Mouse (Mus musculus) layer of hippocampus, adult 11-12 months (tissue): Measurements from ENCODE around the gene Tpm3.

Source experiments
- DNase-seq: peaks from one replicate; pipeline ENCODE4 v3.0.0; 2022; ENCODE audit warnings: low spot score

The Tpm3 gene

DNA sequence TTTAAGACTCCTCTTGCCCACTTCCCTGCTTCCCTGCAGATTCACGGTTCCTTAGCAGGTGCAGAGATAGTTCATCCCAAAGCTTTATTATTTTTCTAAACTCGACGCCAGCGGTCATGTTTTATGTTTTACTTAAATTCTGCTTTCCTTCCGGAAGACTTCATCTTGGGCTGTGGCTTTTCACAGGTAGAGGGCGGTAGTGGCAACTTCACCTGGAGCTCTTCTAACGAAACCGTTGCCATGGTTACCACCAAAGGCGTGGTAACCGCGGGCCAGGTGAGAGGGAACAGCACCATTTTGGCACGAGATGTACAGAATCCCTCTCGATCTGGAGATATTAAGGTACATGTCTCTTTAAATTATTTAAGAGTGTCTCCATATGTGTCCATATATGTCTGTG lies 64.2 kb downstream of the Tpm3 start:
- no peak for DNase-seq

DNA sequence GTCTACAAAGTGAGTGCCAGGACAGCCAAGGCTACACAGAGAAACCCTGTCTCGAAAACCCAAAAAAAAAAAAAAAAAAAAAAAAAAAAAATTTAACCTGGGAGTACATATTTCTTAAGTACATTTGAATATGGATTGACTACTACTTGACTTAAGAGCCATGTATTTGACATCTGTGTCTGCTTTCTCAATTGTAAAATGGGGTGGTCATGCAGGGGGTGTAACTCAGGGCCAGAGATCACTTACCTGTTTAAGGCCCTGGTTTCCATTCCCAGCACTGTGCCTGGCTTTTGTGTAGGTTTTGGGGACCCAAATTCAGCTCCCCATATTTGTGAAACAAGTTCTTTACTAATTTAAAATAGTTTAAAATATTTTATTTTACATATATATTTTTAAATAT lies 65.2 kb downstream of the Tpm3 start:
- DNase-seq, result no peak

DNA sequence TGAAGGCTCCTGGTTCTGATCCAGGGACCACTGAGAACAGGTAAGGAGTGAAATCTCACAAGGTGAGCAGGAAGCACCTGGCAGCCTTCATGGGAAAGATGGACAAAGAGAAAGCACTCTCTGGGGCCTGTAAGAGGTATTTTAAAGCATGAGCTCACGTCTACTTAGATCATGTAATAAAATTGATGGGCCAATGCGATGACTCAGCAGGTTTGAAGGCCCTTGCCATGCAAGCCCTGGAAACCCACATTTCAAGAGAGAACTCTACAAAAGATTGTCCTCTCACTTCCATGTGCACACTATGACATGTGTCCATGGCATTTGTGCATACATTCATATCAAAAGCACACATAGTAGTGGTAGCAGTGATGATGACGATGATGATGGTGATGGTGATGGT lies 67.5 kb downstream of the Tpm3 start:
- no peak for DNase-seq

DNA sequence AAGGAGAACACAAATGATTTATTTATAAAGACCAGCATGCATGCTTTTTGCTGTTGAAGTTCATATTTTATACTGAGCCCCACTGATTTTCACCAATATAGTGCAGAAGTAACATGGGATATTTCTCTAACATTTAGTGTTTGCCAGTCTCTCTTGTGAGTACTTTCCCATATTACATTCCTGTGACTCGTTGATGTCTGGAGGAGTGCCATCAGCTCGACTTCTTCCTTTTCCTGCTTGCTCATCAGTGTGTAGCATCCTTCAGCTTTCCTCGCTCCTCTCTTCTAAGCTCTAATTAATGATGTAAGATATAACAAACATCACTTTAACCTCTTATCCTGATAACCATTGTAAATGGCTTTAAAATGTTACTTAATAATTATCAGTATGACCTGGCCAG lies 73.0 kb downstream of the Tpm3 start:
- DNase-seq, result no peak

DNA sequence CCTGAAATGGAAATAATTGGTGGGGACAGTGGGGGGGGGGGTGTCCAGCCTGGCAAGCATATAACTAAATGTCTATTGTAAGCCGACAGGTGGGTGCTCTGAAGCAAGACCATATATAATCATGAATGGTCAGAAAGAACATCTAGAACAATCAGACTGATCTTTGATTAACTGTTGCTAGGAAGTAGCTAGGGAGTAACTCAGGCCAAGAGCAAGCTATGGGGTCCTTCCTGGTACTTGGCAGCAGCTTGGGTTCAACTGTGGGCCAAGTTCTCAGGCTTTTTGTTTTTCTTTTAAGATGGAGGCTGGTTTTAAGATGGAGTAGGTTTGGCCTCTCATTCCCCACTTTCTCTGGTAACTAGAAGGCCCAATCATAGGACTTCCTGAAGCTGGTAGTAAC lies 74.2 kb downstream of the Tpm3 start:
- DNase-seq, result no peak
